Mouse (Mus musculus) heart, postnatal 0 days (tissue): Measurements from ENCODE around the gene Actb.

Experiments used
- CTCF ChIP-seq: IDR thresholded peaks from 2 replicates; pipeline ENCODE4 v1.5.1; 2016; ENCODE audit warnings: antibody characterized with exemption, control low read depth, low read depth
- EP300 ChIP-seq: IDR thresholded peaks from 2 replicates; pipeline ENCODE4 v1.6.1; 2016; ENCODE audit warnings: antibody characterized with exemption, low read depth

DNA sequence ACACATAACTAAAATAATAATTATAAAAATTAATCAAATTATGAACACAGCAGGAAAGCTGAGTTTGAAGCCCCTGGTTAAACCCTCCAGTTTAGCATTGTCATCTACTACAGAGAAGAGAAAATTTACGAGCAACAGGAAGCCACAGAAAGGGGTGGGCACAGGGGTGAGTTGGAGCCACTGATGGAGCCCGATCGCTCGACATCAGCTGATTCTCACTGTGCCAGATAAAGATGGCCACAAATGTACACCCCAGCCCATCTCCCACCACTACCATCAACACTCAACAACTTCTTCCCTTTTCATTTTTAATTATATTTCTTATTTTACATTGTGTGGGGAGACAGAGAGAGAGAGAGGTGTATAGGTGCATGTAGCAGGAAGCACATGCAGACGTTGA, 9.8 kb downstream of the Actb start:
- TF ChIP-seq CTCF (no peak), EP300 (no peak)
